Mouse (Mus musculus) bone marrow macrophage, adult 2 months (primary cell): ENCODE data around the gene Zfp275.

ENCODE experiments used
- CTCF ChIP-seq: IDR thresholded peaks from 2 replicates; pipeline ENCODE4 v1.5.1; 2012; ENCODE audit warnings: low read depth, mild to moderate bottlenecking, low read length, moderate library complexity
- POLR2A ChIP-seq: IDR thresholded peaks from 2 replicates; pipeline ENCODE4 v1.6.1; 2012; ENCODE audit warnings: mild to moderate bottlenecking, low read depth, low read length, borderline replicate concordance

DNA sequence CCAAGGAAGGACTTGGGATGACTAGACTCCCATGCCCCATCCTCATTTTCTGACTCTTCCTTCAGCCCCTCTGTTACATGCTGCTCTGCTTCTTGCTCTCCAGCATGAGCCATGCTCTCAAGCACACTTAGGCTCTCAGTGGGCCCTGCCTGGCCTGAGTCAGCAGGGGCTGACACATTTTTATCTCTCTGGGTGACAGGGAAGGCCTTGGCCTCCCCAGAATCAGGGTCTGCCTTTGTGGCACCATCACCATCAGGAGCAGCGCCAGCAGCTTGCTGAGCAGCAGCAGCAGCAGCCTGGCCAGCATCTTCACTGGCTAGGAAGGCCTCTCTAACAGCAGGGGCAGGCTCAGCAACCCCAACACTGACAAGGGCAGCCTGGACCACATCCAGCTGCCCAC lies 54.0 kb downstream of the Zfp275 start:
- TF ChIP-seq POLR2A (no peak), CTCF (no peak)
